ENCODE assay signal across 26 mouse cellular contexts in the genomic region with DNA sequence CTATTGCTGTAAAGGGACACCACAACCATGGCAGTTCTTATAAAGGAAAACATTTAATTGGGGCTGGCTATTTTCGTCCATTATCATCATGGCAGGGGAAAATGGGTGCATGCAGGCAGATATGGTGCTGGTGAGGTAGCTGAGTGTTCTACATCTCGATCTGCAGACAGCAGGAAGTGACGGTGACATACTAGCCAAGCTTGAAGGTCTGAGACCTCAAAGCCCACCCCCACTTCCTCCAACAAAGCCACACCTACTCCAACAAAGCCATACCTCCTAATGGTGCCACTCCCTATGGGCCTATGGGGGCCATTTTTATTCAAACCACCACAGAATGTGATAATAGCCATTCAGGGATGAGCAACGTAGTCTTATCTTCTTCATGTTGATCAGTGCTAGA. TPM values are rescaled to one million over a fixed set of nuclear protein-coding genes. Genes with fewer than 3 reads are reported as not detected.
A peak's percentile ranks its signal among the peaks of the same experiment; 100 is the strongest.
DNase-seq lines count a peak whose midpoint lies in the region; ATAC-seq and TF ChIP-seq lines count a peak whose summit lies in the region.
"Had no signal": no experiment of that assay in that cellular context is flagged by ENCODE, and none has a peak within 500 bp of the region (broad histone marks: within the 10 kb centered on the region; RNA-seq: fewer than 3 reads in every experiment).

No protein-coding gene starts in this region.

- TF ChIP-seq CTCF in liver, postnatal 0 days (IDR thresholded peaks at IDR 0.05; ENCODE audit: low read depth): no peak
- no peak for TF ChIP-seq CTCF in stomach, postnatal 0 days (IDR thresholded peaks at IDR 0.05; ENCODE audit: low read depth)

- H3K36me3 ChIP-seq in liver, embryonic 12.5 days: no peaks in the 10 kb centered on the region
- H3K36me3 ChIP-seq in liver, postnatal 0 days (replicated peaks; ENCODE audit: insufficient read depth, low read length): no peaks in the 10 kb centered on the region
- H3K36me3 ChIP-seq in stomach, postnatal 0 days (ENCODE audit: control insufficient read depth, insufficient read depth, low read length): no peaks in the 10 kb centered on the region
- H3K36me3 ChIP-seq: embryonic facial prominence, embryonic 15.5 days; heart, embryonic 12.5 days; hindbrain, embryonic 12.5 days; limb, embryonic 12.5 days; neural tube, embryonic 12.5 days had no signal

- WGBS in liver, embryonic 12.5 days (ENCODE audit: insufficient replicate concordance): 38% methylated on average over 4 of the region's 4 CpGs
- 58% methylated on average over 4 of the region's 4 CpGs for WGBS in liver, postnatal 0 days (ENCODE audit: insufficient replicate concordance)
- WGBS in stomach, postnatal 0 days: 76% methylated on average over 4 of the region's 4 CpGs

- H3K4me2 ChIP-seq in liver, embryonic 12.5 days: no peak overlapping the region
- no peak overlapping the region for H3K4me2 ChIP-seq in liver, postnatal 0 days (ENCODE audit: low read depth, low read length)
- H3K4me2 ChIP-seq in stomach, postnatal 0 days (replicated peaks; ENCODE audit: low read depth): no peak overlapping the region
- H3K4me2 ChIP-seq: embryonic facial prominence, embryonic 15.5 days; heart, embryonic 12.5 days; hindbrain, embryonic 12.5 days; limb, embryonic 12.5 days; liver, embryonic 11.5 days; neural tube, embryonic 12.5 days had no signal

- ATAC-seq in liver, embryonic 12.5 days: 0 out of 2 replicates have a peak, but pooled peaks have one; percentile 44
- no peak for ATAC-seq in liver, postnatal 0 days
- 0 out of 2 replicates have a peak, but pooled peaks have one; percentile 42 for ATAC-seq in common myeloid progenitor, adult 5-6 weeks (replicated peaks; ENCODE audit: low read depth, poor library complexity, severe bottlenecking)
- ATAC-seq in stomach, postnatal 0 days (ENCODE audit: low FRiP score, low TSS enrichment): no peak
- ATAC-seq: forebrain, postnatal 0 days had no signal

- peaks cover 9% of the 10 kb centered on the region; the same call in 1 of the 2 replicates for H3K27me3 ChIP-seq in liver, embryonic 12.5 days (replicated peaks)
- no peaks in the 10 kb centered on the region; the same call in 1 of the 2 replicates for H3K27me3 ChIP-seq in liver, postnatal 0 days (ENCODE audit: insufficient read depth, low read length)
- no peaks in the 10 kb centered on the region for H3K27me3 ChIP-seq in stomach, postnatal 0 days (ENCODE audit: control insufficient read depth, insufficient read depth, low read length)
- H3K27me3 ChIP-seq: embryonic facial prominence, embryonic 15.5 days; heart, embryonic 12.5 days; neural tube, embryonic 12.5 days had no signal

- no peaks in the 10 kb centered on the region for H3K9me3 ChIP-seq in liver, embryonic 12.5 days (replicated peaks)
- no peaks in the 10 kb centered on the region for H3K9me3 ChIP-seq in liver, postnatal 0 days (ENCODE audit: low read length)
- no peaks in the 10 kb centered on the region for H3K9me3 ChIP-seq in stomach, postnatal 0 days (ENCODE audit: control insufficient read depth, low read length)
- H3K9me3 ChIP-seq: embryonic facial prominence, embryonic 15.5 days; heart, embryonic 12.5 days; hindbrain, embryonic 12.5 days; limb, embryonic 12.5 days; neural tube, embryonic 12.5 days had no signal

- H3K4me1 ChIP-seq in liver, embryonic 12.5 days: peaks cover 10% of the 10 kb centered on the region
- H3K4me1 ChIP-seq in liver, postnatal 0 days (ENCODE audit: insufficient read depth): no peaks in the 10 kb centered on the region
- H3K4me1 ChIP-seq in stomach, postnatal 0 days (replicated peaks; ENCODE audit: control insufficient read depth, insufficient read depth): no peaks in the 10 kb centered on the region
- H3K4me1 ChIP-seq: embryonic facial prominence, embryonic 15.5 days; heart, embryonic 12.5 days; hindbrain, embryonic 12.5 days; limb, embryonic 12.5 days; neural tube, embryonic 12.5 days had no signal

- TF ChIP-seq EP300 in liver, postnatal 0 days (IDR thresholded peaks at IDR 0.05; ENCODE audit: low read depth): no peak
- no peak for TF ChIP-seq EP300 in stomach, postnatal 0 days (optimal IDR thresholded peaks at IDR 0.05)

- no peak for DNase-seq in liver, postnatal 0 days
- peak; percentile 73 for DNase-seq in CD4-positive helper T cell, adult 2 months (ENCODE audit: low read depth, low spot score)
- peak; percentile 64 for DNase-seq in naive thymus-derived CD4-positive, alpha-beta T cell, adult 2 months (ENCODE audit: low read depth)
- DNase-seq in gastrocnemius, postnatal 4 days (ENCODE audit: low spot score in 2 of 2): no peak
- no peak for DNase-seq in ovary, postnatal 14 days (ENCODE audit: low spot score)
- no peak for DNase-seq in stomach, postnatal 0 days (ENCODE audit: low spot score)
- DNase-seq: adrenal gland, postnatal 14 days; cerebellum, adult 2 months; forebrain, postnatal 0 days; gastrocnemius, postnatal 14 days; heart, adult 18-20 months; heart, postnatal 10 days; kidney, postnatal 25 days; layer of hippocampus, postnatal 36 days; lung, adult 2 months; lung, postnatal 14 days; midbrain, embryonic 14.5 days; thymus, adult 2 months had no signal

- H3K27ac ChIP-seq in liver, embryonic 12.5 days: no peak overlapping the region
- no peak overlapping the region for H3K27ac ChIP-seq in liver, postnatal 0 days (ENCODE audit: low read depth)
- H3K27ac ChIP-seq in stomach, postnatal 0 days (replicated peaks): no peak overlapping the region
- H3K27ac ChIP-seq: embryonic facial prominence, embryonic 15.5 days; hindbrain, embryonic 12.5 days; limb, embryonic 12.5 days; neural tube, embryonic 12.5 days had no signal

- H3K4me3 ChIP-seq in liver, embryonic 12.5 days: no peak overlapping the region
- H3K4me3 ChIP-seq in liver, postnatal 0 days (ENCODE audit: low read depth, low read length): no peak overlapping the region
- no peak overlapping the region for H3K4me3 ChIP-seq in stomach, postnatal 0 days (ENCODE audit: low read depth, low read length)
- H3K4me3 ChIP-seq: embryonic facial prominence, embryonic 15.5 days; heart, embryonic 12.5 days; hindbrain, embryonic 12.5 days; limb, embryonic 12.5 days; neural tube, embryonic 12.5 days had no signal

- no peak overlapping the region for H3K9ac ChIP-seq in liver, embryonic 12.5 days
- H3K9ac ChIP-seq in liver, postnatal 0 days (replicated peaks): no peak overlapping the region
- no peak overlapping the region for H3K9ac ChIP-seq in stomach, postnatal 0 days (ENCODE audit: low read length)
- H3K9ac ChIP-seq: embryonic facial prominence, embryonic 15.5 days; forebrain, postnatal 0 days; heart, embryonic 12.5 days; hindbrain, embryonic 12.5 days; limb, embryonic 12.5 days; neural tube, embryonic 12.5 days had no signal

RNA-seq across cellular contexts. Expression of a gene that starts 59.8 kb away (rescaled TPM):
- 16.1 and 16.8 TPM in 2 replicates for polyA plus RNA-seq in liver, embryonic 12.5 days (2016; fragmentation: Nextera tagmentation; extraction: Ambion mirVana)
- 9.0 and 9.7 TPM in 2 replicates for polyA plus RNA-seq in liver, postnatal 0 days (2015; fragmentation: Nextera tagmentation; extraction: Ambion mirVana)
- 78.7 and 80.3 TPM in 2 replicates for total RNA-seq in common myeloid progenitor, adult 5-6 weeks (2017)
- total RNA-seq in gastrocnemius, postnatal 4 days (2021): 10 to 100 TPM; 41.5 to 45.2 TPM
- polyA plus RNA-seq in stomach, postnatal 0 days (2015; fragmentation: Nextera tagmentation; extraction: Ambion mirVana): 11.0 and 13.3 TPM in 2 replicates

Comparison
In these comparisons a context has a peak if more than half of its experiments do, and no peak if none do; other contexts are left out.
1. ATAC-seq: peak in liver, embryonic 12.5 days (single experiment) and common myeloid progenitor, adult 5-6 weeks (single experiment); none in liver, postnatal 0 days (single experiment) and stomach, postnatal 0 days (single experiment).
2. DNase-seq: peak in CD4-positive helper T cell, adult 2 months (single experiment) and naive thymus-derived CD4-positive, alpha-beta T cell, adult 2 months (single experiment); none in liver, postnatal 0 days (single experiment), gastrocnemius, postnatal 4 days (0 of 2), ovary, postnatal 14 days (single experiment) and stomach, postnatal 0 days (single experiment).